Mouse (Mus musculus): ENCODE measurements around the gene Egfl7.

Egfl7 gene

GRCm38 (mm10) chr2:26579714-26580113 is at the start of gene Egfl7:
Gene Egfl7 (plus strand): TSS chr2:26580014.
- DNase-seq, result no peak

- DNase-seq, result no peak
Measured at GRCm38 (mm10) chr2:26531829-26532228, 48.0 kb upstream of the Egfl7 start.

GRCm38 (mm10) chr2:26533249-26533648 is 46.6 kb upstream of the Egfl7 start:
- DNase-seq, result no peak

- no peak for DNase-seq
Measured at GRCm38 (mm10) chr2:26534161-26534560, 45.7 kb upstream of the Egfl7 start.

GRCm38 (mm10) chr2:26534616-26535015 is 45.2 kb upstream of the Egfl7 start:
- peak; percentile 83 to 87 for DNase-seq

- no peak for DNase-seq
Measured at GRCm38 (mm10) chr2:26535517-26536045, 44.2 kb upstream of the Egfl7 start.

- DNase-seq, result no peak
Measured at GRCm38 (mm10) chr2:26539516-26539915, 40.3 kb upstream of the Egfl7 start.

GRCm38 (mm10) chr2:26540721-26541120 is 39.1 kb upstream of the Egfl7 start:
- DNase-seq, result no peak

- DNase-seq, result no peak
Measured at GRCm38 (mm10) chr2:26541258-26541910, 38.4 kb upstream of the Egfl7 start.

GRCm38 (mm10) chr2:26543155-26543554 is 36.7 kb upstream of the Egfl7 start:
- DNase-seq, result peak; percentile 62 to 63

- DNase-seq, result no peak
Measured at GRCm38 (mm10) chr2:26543768-26544167, 36.0 kb upstream of the Egfl7 start.

- DNase-seq, result peak; percentile 48 to 53
Measured at GRCm38 (mm10) chr2:26544265-26544664, 35.5 kb upstream of the Egfl7 start.

GRCm38 (mm10) chr2:26547481-26547880 is 32.3 kb upstream of the Egfl7 start:
- DNase-seq, result no peak

- peak; percentile 64 to 67 for DNase-seq
Measured at GRCm38 (mm10) chr2:26549801-26550200, 30.0 kb upstream of the Egfl7 start.

- DNase-seq, result no peak
Measured at GRCm38 (mm10) chr2:26550205-26550604, 29.6 kb upstream of the Egfl7 start.

GRCm38 (mm10) chr2:26550777-26551176 is 29.0 kb upstream of the Egfl7 start:
- peak in 1 of 2 experiments; percentile 38 for DNase-seq

- DNase-seq, result no peak
Measured at GRCm38 (mm10) chr2:26551446-26551845, 28.4 kb upstream of the Egfl7 start.

GRCm38 (mm10) chr2:26552066-26552465 is 27.7 kb upstream of the Egfl7 start:
- no peak for DNase-seq

- DNase-seq, result peak; percentile 69 to 81
Measured at GRCm38 (mm10) chr2:26553904-26554303, 25.9 kb upstream of the Egfl7 start.

- DNase-seq, result peak; percentile 81 to 89
Measured at GRCm38 (mm10) chr2:26555076-26555475, 24.7 kb upstream of the Egfl7 start.

- peak; percentile 80 to 84 for DNase-seq
Measured at GRCm38 (mm10) chr2:26556535-26556993, 23.2 kb upstream of the Egfl7 start.

- no peak for DNase-seq
Measured at GRCm38 (mm10) chr2:26560506-26560905, 19.3 kb upstream of the Egfl7 start.

- DNase-seq, result peak; percentile 55 to 75
Measured at GRCm38 (mm10) chr2:26561351-26562016, 18.3 kb upstream of the Egfl7 start.

GRCm38 (mm10) chr2:26566221-26566620 is 13.6 kb upstream of the Egfl7 start:
- peak in 1 of 2 experiments; percentile 60 for DNase-seq
